Mouse (Mus musculus): ENCODE data around the gene Trim47.
A peak's percentile ranks its signal among the peaks of the same experiment; 100 is the strongest.
"Not testable (repeated sequence)": the region's sequence is repeated elsewhere in the genome, so short reads cannot be mapped to it uniquely, and the experiment has no call there.

Trim47 gene

DNA sequence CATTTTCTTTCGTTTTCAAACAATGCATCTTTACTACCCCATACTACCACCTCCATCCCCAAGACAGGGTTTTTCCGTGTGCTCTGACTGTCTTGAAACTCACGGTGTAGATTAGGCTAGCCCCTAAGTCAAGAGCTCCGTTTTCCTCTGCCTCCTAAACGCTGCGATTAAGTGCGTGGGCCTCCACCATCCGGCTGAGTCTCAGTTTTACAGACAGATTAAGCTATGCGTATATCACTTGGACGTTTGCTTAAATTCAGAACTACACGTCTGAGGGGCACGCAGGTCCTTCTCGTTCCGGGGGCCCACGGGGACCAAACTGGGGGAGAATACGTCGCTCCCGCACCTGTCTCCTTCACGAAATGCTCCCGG lies 11.1 kb upstream of the Trim47 start:
- no peak for DNase-seq (ENCODE audit: low spot score in 2 of 2)

DNA sequence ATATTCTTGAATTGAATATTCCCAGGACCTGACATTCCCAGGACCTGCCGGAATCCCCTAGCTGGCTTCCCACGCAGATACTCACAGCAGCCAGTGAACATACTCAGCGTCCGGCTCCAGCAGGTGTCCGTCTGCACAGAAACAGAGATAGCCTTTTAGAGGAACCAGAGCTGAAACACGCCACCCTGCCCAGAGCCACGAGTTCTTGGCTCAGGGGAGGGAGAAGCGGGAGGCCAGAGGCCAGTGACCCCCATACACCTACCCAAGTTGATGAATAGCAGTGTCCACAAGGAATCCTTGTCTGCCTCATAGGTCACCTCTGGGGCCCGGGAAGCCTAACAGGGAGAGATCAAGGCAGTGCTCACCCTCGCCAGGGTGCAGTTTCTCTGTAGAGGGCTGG lies 7.2 kb upstream of the Trim47 start:
- no peak for DNase-seq (ENCODE audit: low spot score in 2 of 2)

DNA sequence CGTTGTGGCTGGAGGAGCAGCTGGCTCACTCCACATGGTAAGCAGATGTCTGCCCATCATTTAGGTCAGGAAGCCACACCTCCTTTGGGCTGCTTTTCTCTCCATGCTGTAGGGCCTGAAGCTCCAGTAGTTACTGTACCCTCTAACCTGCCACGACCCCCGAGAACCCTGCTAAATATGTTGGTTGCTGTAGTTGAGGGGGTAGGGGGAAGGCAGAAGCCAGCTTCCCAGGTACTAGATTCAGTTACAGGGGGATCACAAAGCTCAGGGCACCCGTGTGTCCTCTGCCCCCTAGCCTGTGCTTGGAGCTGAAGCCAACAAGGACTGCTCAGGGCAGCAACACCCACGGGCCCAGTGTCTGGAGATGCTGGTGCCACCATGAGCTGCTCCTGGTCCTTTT lies 6.5 kb upstream of the Trim47 start:
- DNase-seq (ENCODE audit: low spot score in 2 of 2) = no peak

DNA sequence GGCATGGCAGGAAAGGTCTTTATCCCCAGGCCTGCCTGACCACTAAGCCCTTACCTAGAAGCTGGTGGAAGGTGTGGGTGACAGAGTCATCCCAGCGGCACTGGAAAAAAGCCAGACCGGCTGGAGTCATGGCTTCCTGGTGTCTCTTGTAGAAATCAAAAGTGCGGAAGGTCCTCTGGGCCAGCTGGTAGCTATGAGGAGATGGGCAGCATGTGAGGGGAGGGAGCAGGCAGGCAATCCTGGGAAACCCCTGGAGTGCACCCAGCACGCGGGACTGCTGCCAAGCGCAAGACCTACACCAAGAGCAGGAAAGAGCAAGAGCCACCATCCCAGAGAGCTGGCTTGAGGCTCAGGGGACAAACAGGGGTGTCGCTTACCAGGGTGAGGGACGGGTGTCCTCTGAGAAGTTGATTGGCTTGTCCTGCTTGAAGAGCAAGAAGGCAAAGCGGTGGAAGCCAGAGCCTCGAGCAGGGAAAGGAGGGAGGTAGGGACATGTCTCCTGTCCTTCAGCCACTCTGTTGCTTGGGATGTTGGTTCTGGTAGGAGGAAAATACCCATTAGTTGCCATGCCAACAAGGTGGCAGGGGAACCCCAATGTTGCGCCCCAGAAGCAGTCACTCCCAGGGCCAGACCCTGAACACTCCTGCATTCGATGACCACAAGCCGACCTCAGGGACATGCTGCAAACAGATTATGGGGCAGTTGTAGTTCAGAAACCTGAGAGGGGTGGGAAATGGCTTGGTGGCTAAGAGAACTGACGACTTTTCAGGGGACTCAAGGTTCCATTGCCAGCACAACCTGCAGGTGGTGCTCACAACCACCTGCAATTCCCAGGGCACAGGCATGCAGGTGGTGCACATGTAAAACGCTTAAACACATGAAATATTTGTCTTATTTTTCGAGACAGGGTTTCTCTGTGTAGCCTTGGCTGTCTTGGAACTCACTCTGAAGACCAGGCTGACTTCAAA lies 5.6 kb upstream of the Trim47 start:
- no peak for DNase-seq (ENCODE audit: low spot score in 2 of 2)

DNA sequence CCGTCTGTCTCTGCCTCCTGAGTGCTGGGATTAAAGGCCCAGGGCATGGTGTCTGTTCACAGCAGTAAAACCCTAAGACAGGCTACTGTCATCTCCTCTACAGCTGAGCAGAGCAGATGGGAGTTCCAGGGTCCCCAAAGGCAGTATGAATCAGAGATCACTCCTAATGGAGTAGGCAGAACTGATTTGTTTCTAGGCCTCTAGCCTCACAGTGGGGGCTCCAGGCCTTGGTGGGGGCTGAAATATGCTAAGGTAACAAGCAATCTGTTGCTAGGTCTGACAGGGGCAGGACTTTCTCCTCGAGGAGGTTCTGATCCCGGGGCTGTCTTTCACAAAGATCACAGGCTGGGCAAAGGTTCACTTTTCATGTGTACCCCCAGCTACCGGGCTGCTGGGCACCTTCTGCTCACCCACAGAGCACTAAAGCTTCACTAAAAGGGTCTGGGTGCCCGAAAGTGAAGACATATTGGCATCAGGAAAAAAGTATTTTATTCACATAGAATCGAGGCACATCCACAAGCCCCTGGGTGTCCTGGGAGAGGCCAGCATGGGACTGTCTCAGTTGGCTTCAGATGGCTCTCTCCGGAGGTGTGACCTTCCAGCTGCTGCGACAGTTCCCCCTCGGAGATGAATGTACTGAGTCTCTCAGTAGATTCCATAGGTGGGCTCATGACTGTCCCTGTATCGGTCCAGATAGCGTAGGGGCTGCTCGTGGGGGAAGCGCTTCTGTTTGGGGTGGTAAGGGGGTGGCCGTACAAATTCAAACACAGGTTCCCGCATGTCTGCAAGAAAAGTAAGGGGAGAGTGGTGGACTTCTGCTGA lies 4.5 kb upstream of the Trim47 start:
- no peak for DNase-seq (ENCODE audit: low spot score in 2 of 2)

DNA sequence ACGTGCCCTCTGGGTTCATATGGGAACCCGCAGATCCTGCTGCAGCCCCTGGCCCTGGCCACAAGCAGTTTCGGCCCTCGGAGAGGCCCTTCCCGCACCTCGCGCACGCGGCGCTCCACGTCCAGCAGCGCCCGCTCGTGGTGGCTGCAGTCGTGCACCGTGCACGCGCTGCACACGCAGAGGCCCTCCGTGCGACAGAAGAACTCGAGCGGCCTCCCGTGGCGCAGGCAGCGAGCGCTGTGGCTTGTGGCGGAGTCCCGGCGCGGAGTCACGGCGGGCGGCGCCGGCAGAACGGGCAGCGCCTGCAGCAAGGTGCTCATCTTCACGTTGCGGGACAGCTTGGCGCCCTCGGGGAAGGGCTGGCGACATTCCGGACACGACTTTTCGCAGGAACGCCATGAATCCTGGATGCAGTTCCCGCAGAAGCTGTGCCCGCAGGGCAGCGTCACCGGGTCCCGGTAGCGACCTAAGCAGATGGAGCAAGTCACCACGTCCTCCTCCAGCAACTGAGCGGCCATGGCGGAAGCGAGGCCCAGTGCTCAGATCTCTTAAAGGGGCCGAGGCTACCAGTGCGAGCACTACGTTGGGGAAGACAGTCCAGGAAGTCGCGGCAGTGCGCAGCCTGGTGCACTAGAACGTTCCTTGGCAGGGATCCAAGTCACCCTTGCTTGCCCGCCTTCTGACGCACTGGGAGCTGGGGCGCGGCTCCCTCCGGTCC lies 3.6 kb upstream of the Trim47 start, which contains the start of gene Trim65:
Gene Trim65 (minus strand): TSS at position 641 of the 718 bp plus-strand sequence.
- DNase-seq (ENCODE audit: low spot score in 2 of 2) = peak; percentile 85 to 88

DNA sequence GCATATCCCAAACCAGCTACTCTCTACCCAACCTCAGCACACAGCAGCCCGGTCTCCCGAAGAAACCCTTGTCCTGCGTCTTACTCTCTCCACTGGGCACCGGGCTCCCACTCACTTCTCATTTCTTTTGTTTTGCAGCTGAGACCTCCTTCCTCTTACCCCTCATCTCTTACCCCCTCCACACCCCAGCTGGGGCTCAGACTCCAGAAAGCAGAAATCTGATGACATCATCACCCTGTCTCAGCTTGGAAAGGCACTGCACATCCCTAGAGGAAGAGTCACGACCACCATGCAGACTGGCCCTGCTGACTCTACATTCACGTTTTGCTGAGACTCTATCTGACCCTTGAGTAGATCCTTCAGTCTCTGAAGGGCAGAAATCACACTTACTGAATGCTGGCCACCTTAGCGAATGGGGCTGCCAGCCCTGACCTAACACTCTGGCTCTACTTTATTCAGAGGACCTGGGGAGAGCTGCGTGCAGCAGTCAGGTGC lies 3.0 kb upstream of the Trim47 start:
- no peak for DNase-seq (ENCODE audit: low spot score in 2 of 2)

DNA sequence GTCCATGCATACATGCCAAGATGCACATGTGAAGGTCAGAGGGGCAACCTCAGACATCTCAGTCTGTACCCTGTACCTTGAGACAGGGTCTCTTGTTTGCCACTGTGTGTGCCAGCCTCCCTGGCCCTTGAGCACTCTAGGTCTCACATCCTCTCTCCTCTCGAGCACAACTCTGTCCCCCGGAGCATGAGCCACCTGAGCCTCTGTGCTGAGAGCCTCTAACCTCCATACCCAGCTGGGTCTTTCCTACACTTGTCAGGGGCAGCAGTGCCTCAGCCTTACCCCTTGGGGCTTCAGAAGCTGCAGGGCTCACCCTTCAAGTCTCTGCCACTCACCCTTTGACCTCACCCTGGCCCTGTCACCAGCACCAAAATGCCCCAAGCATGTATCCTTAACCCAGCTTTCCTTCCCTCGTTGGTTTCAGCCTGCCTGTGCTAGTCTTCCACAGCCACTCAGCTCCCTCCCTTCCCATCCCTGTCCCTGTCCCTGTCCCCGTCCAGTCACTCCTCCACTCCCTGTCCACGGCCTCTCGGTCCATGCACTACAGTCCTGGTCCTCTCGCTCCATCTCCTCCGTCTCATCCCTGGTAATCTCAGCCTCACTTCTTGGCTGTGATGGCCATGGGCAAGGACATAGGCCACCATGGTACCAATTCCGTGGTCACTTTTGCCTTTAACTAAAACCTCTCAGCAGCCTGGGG lies 2.2 kb upstream of the Trim47 start:
- no peak for DNase-seq (ENCODE audit: low spot score in 2 of 2)

DNA sequence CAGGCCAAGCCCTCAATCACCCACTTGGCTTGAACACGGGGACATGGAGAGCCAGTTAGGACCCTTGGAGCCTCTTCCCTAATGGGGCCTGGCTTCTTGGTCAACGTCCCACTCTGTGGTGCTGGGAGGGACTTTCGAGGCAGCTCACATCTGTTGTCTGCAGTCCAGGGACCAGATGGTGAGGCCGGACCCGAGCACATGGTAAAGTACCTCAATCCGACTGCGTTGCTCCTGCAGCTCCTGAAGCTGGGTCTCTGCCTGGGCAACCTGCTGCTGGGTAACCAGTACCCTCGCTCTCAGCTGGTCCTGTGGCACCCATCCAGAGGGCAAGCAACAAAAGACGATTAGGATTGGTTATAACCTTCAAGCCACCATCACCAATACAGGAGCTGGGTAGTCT lies 976 bp upstream of the Trim47 start:
- no peak for DNase-seq (ENCODE audit: low spot score in 2 of 2)

DNA sequence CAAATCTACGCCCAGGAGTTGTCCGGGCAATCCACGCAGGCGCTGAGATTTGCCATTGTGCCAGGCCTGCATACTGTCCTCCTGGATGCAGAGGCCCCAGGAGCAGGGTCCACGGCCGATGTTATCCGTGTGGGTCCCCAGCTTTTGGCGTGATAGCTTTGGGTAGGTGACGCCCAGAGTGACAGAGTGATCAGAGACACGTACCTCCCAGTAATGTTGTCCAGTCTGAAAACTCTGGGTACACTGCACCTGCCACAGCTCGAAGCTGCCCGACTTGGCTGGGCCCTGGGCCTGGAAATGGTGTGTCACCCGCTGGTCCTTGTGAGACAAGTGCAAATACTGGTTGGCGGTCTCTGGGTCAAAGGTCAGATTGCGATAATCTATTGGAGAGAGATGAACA lies 749 bp downstream of the Trim47 start:
- DNase-seq (ENCODE audit: low spot score in 2 of 2) = no peak

DNA sequence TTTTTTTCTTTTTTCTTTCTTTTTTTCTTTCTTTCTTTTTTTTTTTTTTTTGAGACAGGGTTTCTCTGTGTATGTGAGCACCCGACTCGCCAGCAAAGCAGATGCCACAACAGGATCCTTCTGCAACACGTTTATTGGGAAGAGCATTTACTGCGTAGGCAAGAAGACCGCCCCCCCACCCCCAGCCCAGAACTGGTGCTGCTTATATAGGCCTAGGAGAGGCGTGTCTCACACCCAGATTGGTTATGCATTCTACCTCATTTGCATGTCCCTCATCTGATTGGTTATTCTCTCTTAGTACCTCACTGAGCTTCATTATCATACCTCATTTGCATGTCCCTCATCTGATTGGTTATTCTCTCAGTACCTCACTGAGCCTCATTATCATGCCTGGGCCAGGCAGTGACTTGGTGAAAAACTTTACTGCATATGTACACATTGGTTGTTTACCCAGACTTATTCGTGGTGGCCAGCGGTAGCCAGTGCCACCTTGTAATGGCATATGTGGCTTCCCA lies 5.2 kb downstream of the Trim47 start:
- not testable (repeated sequence) for DNase-seq (ENCODE audit: low spot score in 2 of 2)

DNA sequence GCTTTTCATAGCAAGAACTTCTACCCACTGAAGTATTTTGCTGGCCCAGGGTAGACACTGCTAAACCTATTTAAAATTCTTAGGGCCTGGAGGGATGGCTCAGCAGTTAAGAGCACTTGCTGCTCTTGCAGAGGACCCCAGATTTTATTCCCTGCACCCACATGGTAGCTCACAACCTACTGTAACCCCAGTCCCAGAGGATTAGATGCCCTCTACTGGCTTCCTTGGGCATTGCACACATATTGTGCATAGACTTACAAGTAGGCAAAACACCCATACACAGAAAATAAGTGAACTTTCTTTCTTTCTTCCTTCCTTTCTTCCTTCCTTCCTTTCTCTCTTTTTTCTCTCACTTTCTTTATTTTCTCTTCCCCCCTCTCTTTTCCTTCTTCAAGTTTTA lies 9.2 kb downstream of the Trim47 start:
- no peak for DNase-seq (ENCODE audit: low spot score in 2 of 2)

DNA sequence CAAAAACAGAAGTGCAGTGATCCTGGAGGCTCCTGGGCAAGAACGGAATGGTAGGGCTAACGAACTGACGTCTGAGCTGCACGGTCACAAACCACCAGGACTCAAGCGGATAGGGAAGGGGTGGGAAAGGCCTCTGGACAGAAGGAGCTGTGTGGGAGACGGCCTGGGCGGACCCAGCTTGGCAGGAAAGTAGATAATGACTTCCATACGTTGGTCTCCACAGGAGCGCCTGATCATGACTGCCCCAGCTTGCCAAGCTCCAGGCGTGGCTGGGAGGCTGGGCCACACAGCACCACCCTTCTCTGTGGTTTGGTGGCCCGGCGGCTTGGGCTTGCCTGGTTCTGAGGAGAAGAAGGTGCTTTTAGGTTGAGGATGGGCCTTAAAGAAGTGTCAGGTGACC lies 9.8 kb downstream of the Trim47 start:
- DNase-seq (ENCODE audit: low spot score in 2 of 2) = no peak

DNA sequence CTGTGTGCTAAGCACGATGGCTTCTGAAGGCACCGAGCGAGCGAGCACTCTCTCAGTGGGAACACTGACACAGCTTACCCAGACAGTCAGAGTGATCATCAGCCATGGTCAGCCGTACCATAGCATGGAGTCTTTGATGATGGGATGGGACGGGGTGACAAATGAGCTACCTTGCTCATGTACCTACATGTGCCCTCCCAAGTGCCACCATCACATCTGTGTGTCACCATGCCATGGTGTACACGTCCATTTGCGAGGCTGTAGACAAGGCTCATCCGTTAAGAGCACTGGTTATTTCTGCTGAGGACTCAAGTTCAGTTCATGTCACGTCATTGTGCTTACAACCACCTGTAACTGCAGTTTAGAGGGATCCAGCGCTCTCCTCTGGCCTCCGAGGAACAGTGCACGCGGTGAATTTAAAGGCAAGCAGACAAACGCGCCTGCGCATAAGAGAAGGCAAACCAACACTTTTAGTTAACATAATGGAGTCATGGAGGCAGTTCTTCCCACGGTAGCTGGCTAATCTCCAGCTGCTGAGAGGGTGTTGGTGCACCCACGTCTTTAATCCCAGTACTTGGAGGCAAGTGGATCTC lies 15.3 kb downstream of the Trim47 start:
- no peak for DNase-seq (ENCODE audit: low spot score in 2 of 2)

DNA sequence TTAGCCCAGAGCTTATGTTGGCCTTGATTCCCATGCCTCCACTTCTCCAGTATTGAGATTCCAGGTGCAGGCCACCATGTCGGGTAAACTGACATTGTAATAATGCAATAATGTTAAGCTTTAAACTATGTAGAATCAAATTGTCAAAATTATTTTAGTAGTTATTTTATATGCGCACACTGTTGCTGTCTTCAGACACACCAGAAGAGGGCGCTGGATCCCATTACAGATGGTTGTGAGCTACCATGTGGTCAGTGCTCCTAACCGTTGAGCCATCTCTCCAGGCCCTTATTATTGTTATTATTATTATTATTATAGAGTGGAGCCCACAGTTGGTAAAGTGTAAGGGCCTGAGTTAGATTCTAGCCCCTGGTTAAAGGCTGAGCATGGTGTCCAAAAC lies 15.9 kb downstream of the Trim47 start:
- no peak for DNase-seq (ENCODE audit: low spot score in 2 of 2)

DNA sequence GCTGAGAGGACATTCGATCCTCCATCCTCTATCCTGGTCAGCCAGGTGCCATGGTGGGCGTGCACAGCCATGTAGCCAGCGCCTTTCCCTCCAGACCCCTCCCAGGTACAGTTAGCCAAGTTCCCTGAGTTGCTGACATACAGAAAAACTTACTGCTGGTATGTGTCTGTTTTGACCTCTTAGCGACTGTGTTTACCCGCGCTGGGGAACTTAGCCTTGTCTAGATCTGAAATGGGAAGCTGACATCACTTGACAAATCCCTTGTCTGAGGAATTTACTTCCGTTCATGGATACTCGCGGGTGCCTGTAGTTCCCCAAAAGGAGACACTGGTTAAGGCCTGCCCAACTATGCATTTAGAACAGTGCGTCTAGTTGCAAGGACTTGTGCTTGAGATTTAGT lies 16.5 kb downstream of the Trim47 start:
- DNase-seq (ENCODE audit: low spot score in 2 of 2) = no peak

DNA sequence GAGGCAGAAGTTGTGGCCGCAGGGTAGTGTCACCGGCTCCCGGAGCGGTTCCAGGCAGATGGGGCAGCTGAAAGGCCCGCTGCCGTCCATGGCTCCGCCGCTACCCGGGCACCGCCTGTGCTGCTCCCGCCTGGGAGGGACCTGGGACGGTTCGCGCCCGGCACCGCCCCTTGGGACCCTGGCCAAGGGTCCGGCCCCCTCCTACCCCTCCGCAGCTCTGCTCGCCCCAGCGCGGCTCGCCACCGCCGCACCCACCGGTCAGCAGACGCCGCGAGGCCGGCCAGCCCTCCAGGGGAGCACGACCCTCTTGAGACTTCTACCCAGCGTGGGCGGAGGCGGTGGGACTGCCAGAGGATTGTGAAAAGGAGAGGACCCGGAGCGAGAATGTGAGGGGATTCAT lies 16.9 kb downstream of the Trim47 start:
- no peak for DNase-seq (ENCODE audit: low spot score in 2 of 2)

DNA sequence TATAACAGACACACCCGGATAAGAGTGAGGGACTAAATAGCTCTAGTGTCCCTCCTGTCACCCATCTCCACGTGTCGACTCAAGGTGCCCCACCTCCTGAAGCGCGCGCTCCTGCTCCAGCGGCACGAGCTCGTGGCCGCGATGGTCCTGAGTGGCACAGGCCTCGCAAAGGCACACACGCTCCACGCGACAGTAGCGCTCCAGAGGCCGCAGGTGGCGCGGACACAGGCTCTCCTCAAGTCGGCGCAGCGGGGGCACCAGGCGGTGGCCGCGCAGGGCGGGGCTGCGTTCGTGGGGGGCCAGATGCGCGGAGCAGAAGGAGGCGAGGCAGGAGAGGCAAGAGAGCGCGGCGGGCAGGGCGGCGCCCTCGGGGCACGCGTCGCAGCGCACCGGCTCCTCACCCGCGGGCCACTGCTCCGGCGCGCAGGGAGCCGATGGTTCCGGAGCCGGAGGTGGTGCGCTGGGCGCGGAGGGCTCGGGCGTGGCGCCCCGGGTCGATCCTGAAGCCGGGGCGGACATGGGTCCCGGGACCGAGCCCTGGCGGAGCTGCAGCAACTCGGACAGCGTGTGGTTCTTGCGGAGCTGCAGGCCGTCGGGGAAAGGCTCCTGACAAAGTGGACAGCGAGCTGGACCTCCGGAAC lies 17.4 kb downstream of the Trim47 start:
- DNase-seq (ENCODE audit: low spot score in 2 of 2) = no peak

DNA sequence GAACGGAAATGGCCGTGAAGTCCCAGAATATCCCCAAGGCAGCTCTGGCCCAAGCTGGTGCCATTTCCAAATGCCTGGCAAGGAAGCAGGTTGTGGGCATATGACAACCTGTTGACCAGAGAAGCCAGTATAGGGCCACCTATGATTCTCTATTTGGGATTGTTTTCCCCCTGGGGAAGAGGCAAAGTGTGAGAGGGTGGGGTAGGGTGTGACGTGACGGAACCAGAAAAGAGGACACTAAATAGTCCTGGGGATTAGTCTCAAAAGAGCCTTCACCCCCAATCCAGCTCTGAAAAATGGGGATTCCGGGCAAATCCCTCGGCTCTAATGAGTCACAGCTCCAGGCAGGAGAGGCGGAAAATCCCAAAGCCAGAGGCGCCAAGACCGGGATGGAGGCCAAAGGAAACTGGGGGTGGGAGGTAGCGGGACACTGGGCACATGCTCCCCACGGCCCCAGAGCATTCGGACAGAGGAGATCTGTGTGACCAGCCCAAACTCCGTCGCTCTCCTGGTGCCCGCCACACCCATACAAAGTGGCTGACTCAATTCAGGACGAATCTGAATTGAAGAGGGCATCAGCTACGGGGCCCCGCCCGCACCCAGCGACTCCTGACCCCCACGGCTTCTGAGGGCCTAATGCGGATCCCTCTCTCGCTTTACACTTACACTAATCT lies 18.4 kb downstream of the Trim47 start:
- no peak for DNase-seq (ENCODE audit: low spot score in 2 of 2)
